Comparison of ENCODE assay signal across 30 mouse cellular contexts in genomic region chr11:83610900-83611299, GRCm38 (mm10). TPM values are rescaled to one million over a fixed set of nuclear protein-coding genes. Genes with fewer than 3 reads are reported as not detected.
"Had no signal": no experiment of that assay in that cellular context is flagged by ENCODE, and none has a peak within 500 bp of the region (broad histone marks: within the 10 kb centered on the region; RNA-seq: fewer than 3 reads in every experiment).

No protein-coding gene starts in this region.

- DNase-seq: kidney, adult 2 months; kidney, postnatal 25 days; layer of hippocampus, adult 9-11 months; liver, embryonic 13.5 days; lung, adult 2 months; lung, postnatal 14 days; lung, postnatal 4 days; thymus, postnatal 25 days had no signal

- H3K27ac ChIP-seq: kidney, postnatal 0 days; layer of hippocampus, adult 2 months; liver, embryonic 13.5 days; midbrain, embryonic 12.5 days had no signal

- H3K4me2 ChIP-seq: liver, embryonic 13.5 days; midbrain, embryonic 12.5 days had no signal

- H3K4me3 ChIP-seq: layer of hippocampus, adult 2 months; liver, embryonic 13.5 days; megakaryocyte, embryonic 14.5 days; midbrain, embryonic 12.5 days had no signal

- H3K9ac ChIP-seq: liver, embryonic 13.5 days; midbrain, embryonic 12.5 days had no signal

- ATAC-seq: intestine, postnatal 0 days; midbrain, embryonic 16.5 days had no signal

- H3K27me3 ChIP-seq: liver, embryonic 13.5 days; midbrain, embryonic 12.5 days had no signal

- H3K36me3 ChIP-seq: liver, embryonic 13.5 days; midbrain, embryonic 12.5 days had no signal

- H3K4me1 ChIP-seq: liver, embryonic 13.5 days; midbrain, embryonic 12.5 days had no signal

- H3K9me3 ChIP-seq: liver, embryonic 13.5 days; megakaryocyte, embryonic 14.5 days; midbrain, embryonic 12.5 days had no signal

RNA-seq across cellular contexts. Expression of gene Rpl9-ps1, which starts 34.5 kb away (rescaled TPM):
- total RNA-seq: layer of hippocampus, adult 2 months; layer of hippocampus, postnatal 25 days; left cerebral cortex, adult 18-20 months; left cerebral cortex, postnatal 36 days; liver, adult 2 months had no signal
- polyA plus RNA-seq: intestine, postnatal 0 days; kidney, adult 2 months; kidney, embryonic 14.5 days; kidney, postnatal 0 days; large intestine, adult 2 months; limb, embryonic 11.5 days; limb, embryonic 14.5 days; liver, adult 2 months; liver, embryonic 13.5 days; liver, embryonic 16.5 days; lung, adult 2 months; lung, embryonic 16.5 days; midbrain, embryonic 12.5 days; midbrain, embryonic 16.5 days; neural tube, embryonic 11.5 days; neural tube, embryonic 14.5 days; small intestine, adult 2 months; spleen, adult 2 months; stomach, embryonic 14.5 days; thymus, postnatal 0 days had no signal

RNA-seq across cellular contexts. Expression of gene Ccl3, which starts 38.3 kb away (rescaled TPM):
- total RNA-seq: layer of hippocampus, adult 2 months; layer of hippocampus, postnatal 25 days; left cerebral cortex, adult 18-20 months; left cerebral cortex, postnatal 36 days had no signal
- polyA plus RNA-seq: stomach, embryonic 14.5 days had no signal

RNA-seq across cellular contexts. Expression of gene Ccl4, which starts 51.5 kb away (rescaled TPM):
- total RNA-seq: layer of hippocampus, adult 2 months; layer of hippocampus, postnatal 25 days; left cerebral cortex, adult 18-20 months; left cerebral cortex, postnatal 36 days; liver, adult 2 months had no signal
- polyA plus RNA-seq: kidney, embryonic 14.5 days; lung, embryonic 16.5 days had no signal
